Mouse (Mus musculus) G1E (cell line): ENCODE results near the gene Ube2cbp. TPM values are rescaled to one million over a fixed set of nuclear protein-coding genes. Genes with fewer than 3 reads are reported as not detected.

Experiments used
- ATAC-seq: 2 replicates; pipeline ENCODE4 v1.8.0; 2016; ENCODE audit warnings: mild to moderate bottlenecking; ENCODE audit not compliant: insufficient number of reproducible peaks, poor library complexity, low FRiP score, severe bottlenecking; ENCODE audit errors: extremely low read depth
- DNase-seq: peaks from one replicate; pipeline ENCODE4 v3.0.0; 2012; ENCODE audit warnings: low spot score
- H3K27me3 ChIP-seq: 2 replicates; pipeline ENCODE4 v1.6.1; 2012; ENCODE audit warnings: mild to moderate bottlenecking, low read length, inconsistent platforms; ENCODE audit not compliant: insufficient read depth
- H3K36me3 ChIP-seq: replicated peaks from 2 replicates; pipeline ENCODE3; 2012; ENCODE audit warnings: mild to moderate bottlenecking, inconsistent platforms
- H3K4me1 ChIP-seq: 2 replicates; pipeline ENCODE4 v1.6.1; 2012; ENCODE audit warnings: low read depth, low read length, inconsistent platforms, mixed read lengths; ENCODE audit not compliant: insufficient read depth
- H3K4me3 ChIP-seq: 2 replicates; pipeline ENCODE4 v1.5.1; 2012; ENCODE audit warnings: low read depth, mild to moderate bottlenecking, inconsistent platforms, low read length, moderate library complexity, mixed read lengths
- H3K9me3 ChIP-seq: replicated peaks from 2 replicates; pipeline ENCODE4 v1.6.1; 2012; ENCODE audit warnings: inconsistent platforms
- CTCF ChIP-seq: IDR thresholded peaks from 2 replicates; pipeline ENCODE4 v1.5.1; 2012; ENCODE audit warnings: low read depth, low read length, inconsistent platforms, mixed read lengths
- GATA1 ChIP-seq: IDR thresholded peaks from 2 replicates; pipeline ENCODE4 v1.6.1; 2012; ENCODE audit warnings: borderline replicate concordance, low read length, inconsistent platforms, mixed read lengths
- GATA2 ChIP-seq: IDR thresholded peaks from 2 replicates; pipeline ENCODE4 v1.6.1; 2012; ENCODE audit warnings: low read depth, low read length, inconsistent platforms, borderline replicate concordance
- POLR2AphosphoS5 ChIP-seq: IDR thresholded peaks from 2 replicates; pipeline ENCODE4 v1.6.1; 2012; ENCODE audit warnings: low read depth, low read length, inconsistent platforms; ENCODE audit not compliant: insufficient replicate concordance
- TAL1 ChIP-seq: conservative IDR thresholded peaks from 2 replicates; pipeline ENCODE4 v1.6.1; 2012; ENCODE audit warnings: low read depth, low read length, inconsistent platforms, mixed read lengths
- polyA plus RNA-seq: library from polyadenylated mRNA; stranded (reverse); fragments of >175 nt; gene quantifications from 2 replicates; pipeline ENCODE4 v1.2.3, GENCODE M21; 2012
- total RNA-seq, 2 experiments: library from RNA; stranded (forward) in 1 of 2; stranded (reverse) in 1 of 2; fragments of 200-1000 nt in 1 of 2; fragments of >200 nt in 1 of 2; fragmentation: Nextera tagmentation in 1 of 2; gene quantifications; 2 replicates each; pipeline ENCODE4 v1.2.3; 2014 to 2017

The Ube2cbp gene
- total and polyA plus RNA-seq, 3 experiments = 2.2 to 4.2 (median 2.3) TPM

DNA sequence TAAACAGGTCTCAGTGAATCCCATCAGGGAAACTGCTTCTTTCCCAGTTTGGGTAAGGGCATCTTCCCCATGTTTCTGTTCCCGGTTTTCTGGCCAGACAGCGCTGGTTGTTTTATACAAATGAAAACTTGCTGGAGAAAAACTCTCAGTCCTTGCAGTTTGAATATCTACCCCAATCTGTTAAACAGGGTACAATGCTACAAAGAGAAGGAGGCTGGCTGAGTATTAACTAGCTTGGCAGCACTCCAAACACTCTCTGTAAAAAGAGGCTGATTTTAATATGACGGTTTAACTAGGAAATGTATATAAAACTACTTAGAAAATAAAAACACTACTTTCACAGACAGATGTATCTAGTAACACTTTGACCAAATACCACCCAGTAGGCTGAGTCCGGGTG lies 129.2 kb downstream of the Ube2cbp start:
- no peak for ATAC-seq
- Histone ChIP-seq H3K4me1 (no peaks in the 10 kb centered on the region), H3K4me3 (no peak overlapping the region), H3K36me3 (no peaks in the 10 kb centered on the region), H3K9me3 (no peaks in the 10 kb centered on the region), H3K27me3 (no peaks in the 10 kb centered on the region)
- TF ChIP-seq CTCF (no peak), GATA2 (no peak), POLR2AphosphoS5 (no peak), GATA1 (no peak), TAL1 (no peak)
- DNase-seq = no peak

DNA sequence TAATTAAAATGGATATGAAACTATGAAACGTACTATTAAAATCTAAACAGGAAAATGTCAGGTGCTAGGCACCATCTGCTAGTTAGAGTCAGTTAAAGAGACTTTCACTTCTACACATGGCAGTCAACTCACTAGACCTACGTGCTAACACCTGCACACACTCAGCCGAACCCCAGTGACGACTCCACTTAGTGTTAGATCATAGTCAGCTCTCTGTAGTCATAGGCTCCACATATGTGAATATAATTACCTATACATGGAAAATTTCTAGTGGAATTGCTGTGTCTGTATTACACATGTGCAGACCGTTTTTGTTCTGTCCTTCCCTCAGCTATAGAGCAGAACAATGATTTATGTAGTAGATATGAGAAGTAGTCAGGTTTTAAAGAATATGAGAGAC lies 130.4 kb downstream of the Ube2cbp start:
- Histone ChIP-seq H3K9me3 (no peaks in the 10 kb centered on the region), H3K36me3 (no peaks in the 10 kb centered on the region), H3K4me3 (no peak overlapping the region), H3K27me3 (no peaks in the 10 kb centered on the region), H3K4me1 (no peaks in the 10 kb centered on the region)
- TF ChIP-seq CTCF (no peak), GATA1 (no peak), GATA2 (no peak), POLR2AphosphoS5 (no peak), TAL1 (no peak)
- DNase-seq (no peak), ATAC-seq (no peak)

DNA sequence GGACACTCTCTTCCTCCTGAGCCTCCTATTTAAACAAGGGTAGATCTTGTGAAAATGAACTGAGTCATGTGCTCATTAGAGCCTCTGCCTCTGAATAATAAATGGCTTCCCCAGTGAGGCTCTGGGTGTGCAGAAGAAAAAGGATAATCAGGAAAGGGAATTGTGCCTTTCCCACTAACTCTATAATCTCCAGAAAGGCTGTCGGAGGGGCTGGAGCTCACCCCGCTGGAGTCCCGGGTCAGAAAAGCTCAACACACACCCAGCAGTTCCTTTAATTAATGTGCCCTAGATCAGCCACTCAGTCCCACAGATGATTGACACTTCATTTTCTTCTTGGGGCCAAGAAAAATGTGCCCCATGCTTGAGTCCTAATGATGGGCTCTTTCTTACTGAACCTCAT lies 134.2 kb downstream of the Ube2cbp start:
- Histone ChIP-seq H3K4me1 (no peaks in the 10 kb centered on the region), H3K36me3 (no peaks in the 10 kb centered on the region), H3K27me3 (no peaks in the 10 kb centered on the region), H3K4me3 (no peak overlapping the region), H3K9me3 (no peaks in the 10 kb centered on the region)
- TF ChIP-seq POLR2AphosphoS5 = no peak
- no peak for TF ChIP-seq CTCF
- TF ChIP-seq GATA1 = no peak
- TF ChIP-seq TAL1 = no peak
- ATAC-seq (no peak), DNase-seq (no peak)

DNA sequence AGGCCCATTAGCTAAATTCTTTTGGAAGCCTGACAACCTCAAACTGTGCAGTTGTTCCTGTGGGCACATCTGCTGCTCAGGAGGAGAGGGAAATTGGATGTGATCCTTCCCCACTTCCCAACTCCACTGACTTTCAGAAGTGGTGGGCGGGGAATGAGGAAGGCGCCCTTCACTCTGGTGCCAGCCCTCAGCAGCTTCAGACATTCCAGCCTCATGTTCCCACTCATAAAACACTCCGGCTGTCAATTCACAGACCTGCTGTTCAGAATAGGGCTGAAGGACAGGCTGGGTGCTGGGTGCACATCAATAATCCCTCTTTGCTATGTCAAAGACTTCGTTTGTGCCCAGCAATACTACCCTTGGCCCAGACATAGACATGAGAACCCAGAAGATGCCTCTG lies 136.5 kb downstream of the Ube2cbp start:
- H3K9me3 ChIP-seq = no peaks in the 10 kb centered on the region
- no peaks in the 10 kb centered on the region for H3K4me1 ChIP-seq
- DNase-seq = no peak
- TF ChIP-seq GATA1 (no peak), TAL1 (no peak), CTCF (no peak), POLR2AphosphoS5 (no peak), GATA2 (no peak)
- no peaks in the 10 kb centered on the region for H3K36me3 ChIP-seq
- H3K27me3 ChIP-seq = no peaks in the 10 kb centered on the region
- H3K4me3 ChIP-seq = no peak overlapping the region
- ATAC-seq = no peak

DNA sequence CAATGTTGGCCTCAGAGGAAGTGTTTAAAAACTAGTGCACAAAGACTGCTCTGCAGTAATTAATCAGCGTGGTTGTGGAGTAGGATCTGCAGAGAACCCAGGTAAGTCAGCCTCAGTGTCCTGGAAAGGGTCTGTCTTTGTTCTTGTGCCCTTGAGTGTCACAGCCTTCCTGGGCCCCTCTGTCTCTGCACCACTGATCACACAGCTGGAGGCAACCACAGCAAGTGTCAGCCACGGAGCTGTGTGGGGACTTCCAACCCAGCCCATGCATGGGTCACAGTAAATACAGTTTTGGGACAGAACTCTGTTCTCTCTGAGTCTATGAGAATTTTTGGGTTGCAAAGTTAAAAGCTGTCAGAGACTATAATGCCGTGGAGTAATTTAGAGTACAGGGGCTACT lies 137.4 kb downstream of the Ube2cbp start:
- ATAC-seq (no peak), DNase-seq (no peak)
- Histone ChIP-seq H3K27me3 (no peaks in the 10 kb centered on the region), H3K9me3 (no peaks in the 10 kb centered on the region), H3K4me3 (no peak overlapping the region), H3K4me1 (no peaks in the 10 kb centered on the region), H3K36me3 (no peaks in the 10 kb centered on the region)
- TF ChIP-seq CTCF (no peak), TAL1 (no peak), GATA2 (no peak), GATA1 (no peak), POLR2AphosphoS5 (no peak)

DNA sequence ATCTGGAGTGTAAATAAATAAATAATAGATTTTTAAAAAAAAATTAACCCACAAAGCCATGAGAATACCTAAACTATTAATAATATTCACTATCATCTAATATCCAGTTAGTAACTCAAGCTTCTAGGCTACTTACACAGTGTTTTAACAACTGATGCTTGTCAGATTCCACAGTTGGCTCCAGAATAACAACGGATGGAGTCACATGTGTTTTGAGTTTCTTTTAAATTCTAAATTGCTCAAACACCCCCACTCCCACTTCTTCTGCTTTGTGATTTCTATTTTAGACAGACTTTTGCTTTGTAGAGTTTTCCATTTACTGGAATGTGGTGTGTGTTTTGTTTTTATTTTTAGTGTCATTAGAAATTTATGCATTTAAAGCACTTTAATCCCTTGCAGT lies 140.0 kb downstream of the Ube2cbp start:
- no peaks in the 10 kb centered on the region for H3K27me3 ChIP-seq
- no peaks in the 10 kb centered on the region for H3K36me3 ChIP-seq
- DNase-seq (no peak), ATAC-seq (no peak)
- no peak overlapping the region for H3K4me3 ChIP-seq
- no peaks in the 10 kb centered on the region for H3K4me1 ChIP-seq
- TF ChIP-seq POLR2AphosphoS5 (no peak), TAL1 (no peak), CTCF (no peak), GATA1 (no peak), GATA2 (no peak)
- no peaks in the 10 kb centered on the region for H3K9me3 ChIP-seq

DNA sequence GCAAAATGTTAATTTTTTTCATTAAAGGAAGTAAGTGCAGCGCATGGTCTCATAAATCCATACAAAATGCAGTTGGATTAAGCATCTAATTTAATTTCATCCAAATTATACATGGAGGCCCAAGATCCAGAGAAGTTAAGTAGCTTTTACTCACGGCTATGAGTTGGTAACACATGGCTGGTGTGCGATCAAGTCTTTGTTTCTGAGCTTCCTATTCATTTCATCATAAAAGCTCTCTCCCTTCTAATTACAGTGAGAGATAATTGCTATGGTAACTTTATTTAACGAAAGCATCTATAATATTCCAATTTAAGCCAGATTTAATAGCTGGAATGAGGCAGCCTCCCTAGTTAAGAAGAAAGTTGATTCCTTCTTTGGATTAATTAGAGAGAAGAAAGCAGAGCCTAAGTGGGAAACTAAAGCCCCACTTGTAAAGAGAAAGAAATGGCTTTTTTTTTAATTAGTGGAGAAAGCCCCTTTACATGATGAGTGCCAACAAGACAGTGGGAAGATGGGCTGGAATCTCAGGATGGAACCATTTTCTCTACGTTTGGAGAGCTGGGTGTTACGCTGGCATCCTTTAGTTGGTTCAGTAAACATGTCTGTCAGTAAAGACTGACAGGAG lies 145.1 kb downstream of the Ube2cbp start:
- ATAC-seq (no peak), DNase-seq (no peak)
- Histone ChIP-seq H3K27me3 (no peaks in the 10 kb centered on the region), H3K4me1 (no peaks in the 10 kb centered on the region), H3K36me3 (no peaks in the 10 kb centered on the region), H3K4me3 (no peak overlapping the region), H3K9me3 (no peaks in the 10 kb centered on the region)
- no peak for TF ChIP-seq TAL1
- TF ChIP-seq POLR2AphosphoS5 = no peak
- no peak for TF ChIP-seq GATA1
- TF ChIP-seq GATA2 = no peak
- no peak for TF ChIP-seq CTCF
